Mouse (Mus musculus) ovary, postnatal 10 days (tissue): ENCODE measurements around the gene Tk1.
"Not testable (repeated sequence)": the region's sequence is repeated elsewhere in the genome, so short reads cannot be mapped to it uniquely, and the experiment has no call there.

ENCODE experiments used
- DNase-seq: peaks from one replicate; pipeline ENCODE4 v3.0.0; 2022; ENCODE audit warnings: low spot score

Gene Tk1

GRCm38 (mm10) chr11:117821868-117822267, 4.0 kb downstream of the Tk1 start:
- no peak for DNase-seq

GRCm38 (mm10) chr11:117820173-117820572, 5.7 kb downstream of the Tk1 start:
- no peak for DNase-seq

- DNase-seq: no peak
Measured at GRCm38 (mm10) chr11:117819095-117819494, 6.8 kb downstream of the Tk1 start.

GRCm38 (mm10) chr11:117816389-117816996, 9.4 kb downstream of the Tk1 start:
- DNase-seq: no peak

GRCm38 (mm10) chr11:117815850-117816249, 10.0 kb downstream of the Tk1 start:
- DNase-seq: not testable (repeated sequence)

- no peak for DNase-seq
Measured at GRCm38 (mm10) chr11:117814704-117815366, 11.1 kb downstream of the Tk1 start.

- no peak for DNase-seq
Measured at GRCm38 (mm10) chr11:117813867-117814266, 12.0 kb downstream of the Tk1 start.

GRCm38 (mm10) chr11:117810401-117811046, 15.4 kb downstream of the Tk1 start:
- peak; percentile 52 for DNase-seq

GRCm38 (mm10) chr11:117809407-117810311, 16.2 kb downstream of the Tk1 start, which contains the start of the genes Gm20708 and Syngr2:
Gene Gm20708, plus strand, starts transcription at chr11:117809668.
Gene Syngr2, plus strand, starts transcription at chr11:117809668.
- DNase-seq: no peak

GRCm38 (mm10) chr11:117806781-117807180, 19.1 kb downstream of the Tk1 start:
- DNase-seq: no peak

GRCm38 (mm10) chr11:117803166-117803688, 22.7 kb downstream of the Tk1 start:
- DNase-seq: no peak

GRCm38 (mm10) chr11:117801650-117802049, 24.2 kb downstream of the Tk1 start:
- no peak for DNase-seq

- DNase-seq: no peak
Measured at GRCm38 (mm10) chr11:117800038-117800437, 25.9 kb downstream of the Tk1 start.

GRCm38 (mm10) chr11:117799174-117799573, 26.7 kb downstream of the Tk1 start:
- no peak for DNase-seq

- no peak for DNase-seq
Measured at GRCm38 (mm10) chr11:117798160-117798541, 27.7 kb downstream of the Tk1 start.

GRCm38 (mm10) chr11:117797511-117798159, 28.3 kb downstream of the Tk1 start, which contains the start of gene 6030468B19Rik:
Gene 6030468B19Rik, plus strand, starts transcription at chr11:117797660.
- no peak for DNase-seq

- no peak for DNase-seq
Measured at GRCm38 (mm10) chr11:117796954-117797353, 28.9 kb downstream of the Tk1 start.

GRCm38 (mm10) chr11:117794035-117794551, 31.8 kb downstream of the Tk1 start:
- no peak for DNase-seq

- DNase-seq: no peak
Measured at GRCm38 (mm10) chr11:117792281-117792888, 33.5 kb downstream of the Tk1 start.

- no peak for DNase-seq
Measured at GRCm38 (mm10) chr11:117791441-117791761, 34.5 kb downstream of the Tk1 start.
